In genomic region chr6:82771981-82772409, GRCm38 (mm10) we compare ENCODE assay signal across 8 mouse cellular contexts. TPM values are rescaled to one million over a fixed set of nuclear protein-coding genes. Genes with fewer than 3 reads are reported as not detected.
DNase-seq lines count a peak whose midpoint lies in the region; ATAC-seq and TF ChIP-seq lines count a peak whose summit lies in the region.

No protein-coding gene starts in this region.

- peaks cover 53% of the 10 kb centered on the region for H3K36me3 ChIP-seq in E14TG2a.4 (ENCODE audit: insufficient read depth, low read length)
- no peaks in the 10 kb centered on the region for H3K36me3 ChIP-seq in limb, embryonic 11.5 days (ENCODE audit: control insufficient read depth, insufficient read depth, low read length)
- no peaks in the 10 kb centered on the region for H3K36me3 ChIP-seq in neural tube, embryonic 15.5 days

- H3K27me3 ChIP-seq in cerebellum, adult 2 months (ENCODE audit: control insufficient read depth, insufficient read depth, low read length), result no peaks in the 10 kb centered on the region; the same call in 1 of the 2 replicates
- peaks cover 13% of the 10 kb centered on the region for H3K27me3 ChIP-seq in E14TG2a.4 (ENCODE audit: insufficient read depth, low read length)
- no peaks in the 10 kb centered on the region for H3K27me3 ChIP-seq in limb, embryonic 11.5 days (ENCODE audit: control insufficient read depth, insufficient read depth, low read length)
- peaks cover 42% of the 10 kb centered on the region for H3K27me3 ChIP-seq in neural tube, embryonic 15.5 days (replicated peaks)

- no peak for DNase-seq in cerebellum, adult 2 months
- DNase-seq in cerebellum, postnatal 10 days, result no peak
- peak; percentile 50 for DNase-seq in limb, embryonic 11.5 days (ENCODE audit: low spot score)
- no peak for DNase-seq in cerebellum, postnatal 25 days

- no peak overlapping the region for H3K9ac ChIP-seq in limb, embryonic 11.5 days (ENCODE audit: low read length)
- no peak overlapping the region for H3K9ac ChIP-seq in neural tube, embryonic 15.5 days (replicated peaks)

- TF ChIP-seq POLR2A in cerebellum, adult 2 months (IDR thresholded peaks at IDR 0.05; ENCODE audit: borderline replicate concordance, insufficient read depth, low read length), result no peak
- no peak for TF ChIP-seq POLR2A in embryonic fibroblast, embryonic 13.5 days (IDR thresholded peaks at IDR 0.05; ENCODE audit: low read depth, low read length)

- H3K27ac ChIP-seq in cerebellum, adult 2 months (ENCODE audit: insufficient read depth, low read length), result no peak overlapping the region
- H3K27ac ChIP-seq in embryonic fibroblast, embryonic 13.5 days (ENCODE audit: insufficient read depth, low read length), result no peak overlapping the region; the same call in 1 of the 2 replicates
- H3K27ac ChIP-seq in limb, embryonic 11.5 days (replicated peaks; ENCODE audit: low read depth, low read length), result no peak overlapping the region
- H3K27ac ChIP-seq in neural tube, embryonic 15.5 days (replicated peaks), result no peak overlapping the region

- ATAC-seq in limb, embryonic 11.5 days (ENCODE audit: insufficient number of reproducible peaks, low FRiP score, low TSS enrichment, low read depth), result no peak
- ATAC-seq in neural tube, embryonic 15.5 days (ENCODE audit: low FRiP score), result no peak
- no peak for ATAC-seq in frontal cortex, adult (ENCODE audit: low TSS enrichment)

- no peaks in the 10 kb centered on the region for H3K4me1 ChIP-seq in cerebellum, adult 2 months (ENCODE audit: control insufficient read depth, insufficient read depth, low read length)
- H3K4me1 ChIP-seq in E14TG2a.4 (replicated peaks; ENCODE audit: low read depth, low read length), result peaks cover 57% of the 10 kb centered on the region
- H3K4me1 ChIP-seq in embryonic fibroblast, embryonic 13.5 days (ENCODE audit: control insufficient read depth, insufficient read depth, low read length), result no peaks in the 10 kb centered on the region
- H3K4me1 ChIP-seq in limb, embryonic 11.5 days (ENCODE audit: control insufficient read depth, insufficient read depth, low read length), result 0 out of 2 replicates have a peak, but pooled peaks cover 2% of the 10 kb centered on the region
- H3K4me1 ChIP-seq in neural tube, embryonic 15.5 days, result peaks cover 32% of the 10 kb centered on the region

- peak overlapping the region; percentile 95 for H3K4me2 ChIP-seq in limb, embryonic 11.5 days (ENCODE audit: low read depth, severe bottlenecking)
- H3K4me2 ChIP-seq in neural tube, embryonic 15.5 days, result peak overlapping the region; percentile 100

- H3K9me3 ChIP-seq in E14TG2a.4 (ENCODE audit: low read length), result 0 out of 2 replicates have a peak, but pooled peaks cover 6% of the 10 kb centered on the region
- no peaks in the 10 kb centered on the region for H3K9me3 ChIP-seq in limb, embryonic 11.5 days (ENCODE audit: control insufficient read depth, low read length)
- no peaks in the 10 kb centered on the region for H3K9me3 ChIP-seq in neural tube, embryonic 15.5 days (replicated peaks)

- 25% methylated on average over 10 of the region's 10 CpGs for WGBS in cerebellum, adult 2 months
- under 1% methylated on average over 10 of the region's 10 CpGs for WGBS in limb, embryonic 11.5 days
- 1% methylated on average over 10 of the region's 10 CpGs for WGBS in neural tube, embryonic 15.5 days

- TF ChIP-seq CTCF in cerebellum, adult 2 months (IDR thresholded peaks at IDR 0.05; ENCODE audit: borderline replicate concordance, insufficient read depth, low read depth, low read length), result 0 out of 2 replicates have a peak, but pooled peaks have one; percentile 10
- TF ChIP-seq CTCF in E14TG2a.4 (conservative IDR thresholded peaks at IDR 0.05; ENCODE audit: low read length), result peak; percentile 78
- no peak for TF ChIP-seq CTCF in embryonic fibroblast, embryonic 13.5 days (IDR thresholded peaks at IDR 0.05; ENCODE audit: borderline replicate concordance, insufficient read depth, low read length)

- no peak overlapping the region for H3K4me3 ChIP-seq in cerebellum, adult 2 months (replicated peaks; ENCODE audit: insufficient read depth, low read depth, low read length)
- H3K4me3 ChIP-seq in E14TG2a.4 (replicated peaks; ENCODE audit: low read length), result peak overlapping the region; percentile 99
- peak overlapping the region; percentile 74 for H3K4me3 ChIP-seq in embryonic fibroblast, embryonic 13.5 days (ENCODE audit: insufficient read depth, low read length)
- peak overlapping the region; percentile 68 for H3K4me3 ChIP-seq in limb, embryonic 11.5 days (ENCODE audit: low read depth, low read length)
- peak overlapping the region; percentile 52 for H3K4me3 ChIP-seq in neural tube, embryonic 15.5 days (replicated peaks)

RNA-seq across cellular contexts. Expression of gene Hk2, which starts 2.3 kb away (rescaled TPM):
- polyA plus RNA-seq in cerebellum, adult 2 months (2012; rRNA removed), result 6.3 and 6.4 TPM in 2 replicates
- 26.2 and 30.8 TPM in 2 replicates for polyA plus RNA-seq in embryonic fibroblast, embryonic 13.5 days (2011; ENCODE audit: insufficient read length, low read depth, missing spikeins)
- polyA plus RNA-seq in limb, embryonic 11.5 days (2014; fragmentation: Nextera tagmentation; extraction: Ambion mirVana), result 19.5 and 20.1 TPM in 2 replicates
- 2.6 and 5.3 TPM in 2 replicates for polyA plus RNA-seq in neural tube, embryonic 15.5 days (2015; fragmentation: Nextera tagmentation; extraction: Ambion mirVana)
